Mouse (Mus musculus) brown adipose tissue, adult 24 weeks (tissue): ENCODE data around the gene Synj2. TPM values are rescaled to one million over a fixed set of nuclear protein-coding genes. Genes with fewer than 3 reads are reported as not detected.
A peak's percentile ranks its signal among the peaks of the same experiment; 100 is the strongest.

Experiments
- H3K27ac ChIP-seq: fragments of 200-500 bp; replicated peaks from 2 replicates; pipeline ENCODE4 v1.5.1; 2012; ENCODE audit warnings: low read depth, mild to moderate bottlenecking, low read length
- H3K4me1 ChIP-seq: fragments of 200-500 bp; 2 replicates; pipeline ENCODE4 v1.6.1; 2012; ENCODE audit warnings: low read length, mixed read lengths; ENCODE audit not compliant: control insufficient read depth, insufficient read depth, insufficient read length
- H3K4me3 ChIP-seq: fragments of 200-500 bp; 2 replicates; pipeline ENCODE4 v1.5.1; 2012; ENCODE audit warnings: low read depth, mild to moderate bottlenecking, low read length, moderate library complexity; ENCODE audit not compliant: insufficient read depth
- polyA plus RNA-seq: library from polyadenylated mRNA; stranded (reverse); fragments of >200 nt; gene quantifications from 2 replicates; pipeline ENCODE4 v1.2.4, GENCODE M21; 2012; ENCODE audit not compliant: missing spikeins, insufficient read depth, insufficient read length

The Synj2 gene
- polyA plus RNA-seq, 1 experiment, result 8.3 TPM

DNA sequence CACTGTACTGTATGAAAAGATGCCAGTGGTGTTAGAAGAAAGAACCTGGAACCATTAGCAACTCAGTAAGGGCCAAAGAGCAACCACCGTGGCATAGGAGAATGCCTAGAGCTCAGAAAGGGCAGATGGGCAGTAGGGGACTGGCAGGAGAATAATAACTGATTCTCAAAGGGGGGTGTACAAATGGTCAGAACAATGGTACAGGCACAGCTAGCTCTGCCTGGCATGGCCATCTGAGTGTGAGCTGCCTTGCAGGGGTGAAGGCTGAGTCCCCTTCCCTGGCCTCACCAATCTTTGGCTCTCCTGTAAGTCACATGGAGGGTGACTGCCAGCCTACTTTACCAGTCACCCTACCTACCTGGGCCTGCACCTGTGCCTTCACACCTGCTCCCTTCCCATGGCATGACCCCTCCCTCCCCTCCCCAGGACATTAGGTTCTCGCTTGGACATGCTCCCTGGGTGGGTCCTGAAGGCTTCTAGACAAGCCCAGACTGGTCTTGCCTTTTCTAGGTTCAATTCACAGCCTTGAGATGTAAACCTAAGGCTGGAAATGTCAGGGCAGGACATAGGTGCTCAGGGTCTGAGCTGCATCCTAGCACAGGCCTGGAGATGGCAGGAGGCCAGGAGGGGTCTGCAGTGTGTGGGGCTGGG is 15.4 kb downstream of the Synj2 start:
- no peaks in the 10 kb centered on the region; the same call in 1 of the 2 replicates for H3K4me1 ChIP-seq
- H3K27ac ChIP-seq, result no peak overlapping the region
- no peak overlapping the region for H3K4me3 ChIP-seq

DNA sequence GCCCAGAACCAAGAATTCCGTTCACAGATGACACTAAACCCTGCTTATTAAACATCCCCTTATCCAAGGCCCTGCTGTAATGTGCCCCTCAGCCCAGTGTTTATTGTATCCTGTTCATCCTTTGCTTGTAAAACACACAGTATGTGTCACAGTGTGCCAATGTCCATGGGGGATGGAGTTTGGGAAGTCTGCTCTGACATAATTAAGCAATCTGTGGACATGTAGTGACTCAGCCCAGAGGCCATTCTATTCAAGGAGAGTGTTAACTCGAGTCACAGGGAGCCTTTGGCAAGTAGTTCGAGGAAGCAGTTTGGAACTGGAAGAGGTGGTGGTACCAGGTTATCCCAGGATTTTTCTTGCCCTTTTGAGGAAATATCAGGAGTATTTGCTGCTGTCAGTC is 16.0 kb downstream of the Synj2 start:
- Histone ChIP-seq H3K4me3 (no peak overlapping the region), H3K4me1 (no peaks in the 10 kb centered on the region; the same call in 1 of the 2 replicates), H3K27ac (no peak overlapping the region)

DNA sequence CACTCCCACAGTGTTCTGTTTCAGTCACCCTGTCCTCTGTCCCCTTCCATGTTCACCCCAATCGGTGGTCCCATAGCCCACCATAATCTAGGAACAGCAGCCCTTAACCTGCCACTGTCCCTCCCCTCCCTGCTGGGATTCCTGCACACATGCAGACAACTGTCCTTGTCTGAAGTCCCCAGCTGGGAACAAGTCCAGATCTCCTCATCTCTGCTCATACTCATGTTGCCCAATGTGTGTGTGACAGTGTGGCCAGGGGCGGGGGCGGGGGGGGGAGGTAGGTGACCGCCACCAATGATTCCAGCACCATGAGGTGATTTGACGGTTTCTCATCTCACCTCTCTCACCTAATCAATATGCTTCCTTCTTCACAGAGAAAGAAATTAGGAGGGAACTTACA is 17.1 kb downstream of the Synj2 start:
- Histone ChIP-seq H3K4me3 (no peak overlapping the region), H3K4me1 (no peaks in the 10 kb centered on the region; the same call in 1 of the 2 replicates), H3K27ac (no peak overlapping the region)

DNA sequence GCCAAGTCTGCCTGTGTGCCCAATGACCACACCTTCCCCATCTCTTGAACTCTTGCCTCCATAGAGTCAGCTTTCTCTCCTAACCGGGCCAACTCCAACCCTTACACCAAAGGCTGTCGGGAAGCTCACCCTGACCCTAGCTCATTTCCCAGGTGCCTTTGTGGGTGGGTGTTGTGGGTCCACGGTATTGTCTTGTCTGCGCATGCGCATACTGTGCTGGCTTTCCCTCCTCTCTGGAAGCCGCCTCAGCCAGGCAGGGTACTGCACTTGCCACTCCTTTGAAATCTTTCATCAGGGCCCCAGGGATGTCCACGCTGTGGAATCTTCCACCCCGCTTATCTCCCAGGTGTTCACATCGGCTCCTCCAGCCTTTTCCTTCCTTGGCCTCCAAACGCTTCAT is 17.6 kb downstream of the Synj2 start:
- no peak overlapping the region for H3K27ac ChIP-seq
- H3K4me3 ChIP-seq, result no peak overlapping the region
- no peaks in the 10 kb centered on the region; the same call in 1 of the 2 replicates for H3K4me1 ChIP-seq

DNA sequence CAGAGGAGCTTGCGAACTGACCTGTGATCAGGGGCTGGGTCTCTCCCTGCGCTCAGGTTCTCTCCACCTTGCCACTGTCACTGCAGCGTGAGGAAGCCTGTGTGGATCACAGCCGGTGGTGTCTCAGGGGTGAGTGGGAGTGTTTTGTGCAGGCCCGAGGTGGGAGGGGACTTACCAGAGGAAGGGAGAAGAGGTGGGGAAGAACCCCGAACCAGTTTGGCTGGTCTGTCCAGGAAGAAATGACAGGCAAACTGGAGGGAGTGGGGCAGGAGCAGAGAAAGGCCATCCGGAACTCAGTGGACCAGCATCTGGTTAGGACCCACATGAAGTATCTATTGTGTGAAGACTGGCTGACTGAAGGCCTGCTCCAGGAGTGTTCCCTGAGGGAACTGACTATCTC is 18.0 kb downstream of the Synj2 start:
- H3K27ac ChIP-seq, result no peak overlapping the region
- H3K4me1 ChIP-seq, result no peaks in the 10 kb centered on the region; the same call in 1 of the 2 replicates
- H3K4me3 ChIP-seq, result no peak overlapping the region

DNA sequence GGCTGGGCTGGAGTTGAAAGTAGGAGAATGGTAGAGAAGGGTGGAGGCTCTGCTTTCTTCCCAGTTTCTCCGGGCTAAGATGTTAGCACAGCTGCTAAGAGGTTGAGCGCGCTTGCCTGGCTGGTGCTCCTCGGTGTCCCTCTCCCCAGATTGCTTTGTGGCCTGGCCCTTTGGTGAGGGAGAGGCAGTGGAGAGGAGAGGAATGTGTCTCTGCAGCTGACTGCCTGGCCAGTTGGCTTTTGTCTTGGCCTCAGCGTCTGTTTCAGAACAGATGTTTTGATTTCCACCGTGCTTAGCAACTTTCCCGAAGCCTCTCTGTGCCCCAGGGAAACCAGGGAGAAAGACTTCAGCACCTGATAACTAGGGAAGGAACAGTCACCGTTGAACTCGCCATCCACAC is 18.7 kb downstream of the Synj2 start:
- no peaks in the 10 kb centered on the region; the same call in 1 of the 2 replicates for H3K4me1 ChIP-seq
- no peak overlapping the region for H3K27ac ChIP-seq
- H3K4me3 ChIP-seq, result no peak overlapping the region

DNA sequence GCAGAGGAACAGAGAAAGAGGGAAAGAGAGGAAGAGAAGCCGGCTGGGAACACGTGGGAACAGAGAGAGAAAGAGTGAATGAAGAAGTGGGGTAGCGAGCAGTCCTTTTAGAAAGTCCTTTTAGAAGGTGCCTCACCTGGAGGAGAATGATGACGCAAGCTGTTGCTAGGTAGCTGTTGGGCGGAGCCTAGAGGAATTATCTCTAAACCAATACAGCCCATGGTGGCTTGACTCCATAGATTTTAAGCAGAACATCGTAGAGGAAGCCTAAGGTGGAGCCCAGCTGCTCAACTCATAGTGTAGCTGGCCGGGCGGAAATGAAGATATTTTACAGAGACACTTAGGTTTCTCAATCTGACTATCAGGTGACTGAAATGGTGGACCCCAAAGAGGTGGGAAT is 22.7 kb downstream of the Synj2 start:
- H3K27ac ChIP-seq, result no peak overlapping the region
- no peak overlapping the region for H3K4me3 ChIP-seq
- H3K4me1 ChIP-seq, result no peaks in the 10 kb centered on the region; the same call in 1 of the 2 replicates

DNA sequence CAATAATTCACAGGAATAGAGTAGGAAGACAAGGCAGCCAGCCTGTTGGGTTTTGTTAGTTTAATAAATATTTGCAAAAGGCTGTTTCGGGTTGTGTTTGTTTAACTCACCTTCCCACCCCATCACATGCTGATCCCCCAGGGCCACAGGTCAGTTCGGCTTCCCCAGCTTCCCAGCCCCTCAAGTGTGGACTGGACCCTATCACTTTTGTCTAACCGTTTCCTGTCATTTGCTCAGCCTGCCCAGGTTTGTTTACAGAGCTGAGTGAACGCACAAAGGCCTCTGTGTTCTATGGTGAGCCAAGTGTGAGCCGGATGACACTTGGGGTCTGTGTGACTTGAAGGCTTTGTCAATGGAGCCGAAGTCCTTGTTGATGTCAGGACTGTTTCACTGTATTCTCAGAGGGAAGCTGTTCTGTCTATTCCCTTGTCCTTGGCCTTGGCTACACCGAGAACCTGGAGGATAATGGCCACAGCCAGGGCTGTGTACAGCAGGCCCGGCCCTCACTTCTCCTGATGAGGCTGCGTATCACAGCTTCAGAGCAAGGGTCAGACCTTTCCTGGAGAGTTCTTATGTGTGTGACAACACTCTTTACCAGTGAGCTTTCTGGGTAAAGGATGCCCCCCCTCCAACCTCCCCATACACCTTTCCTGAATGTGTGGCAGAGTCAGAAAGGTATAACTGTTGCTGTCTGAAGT is 24.2 kb downstream of the Synj2 start:
- H3K4me1 ChIP-seq, result no peaks in the 10 kb centered on the region
- H3K4me3 ChIP-seq, result no peak overlapping the region
- no peak overlapping the region for H3K27ac ChIP-seq

DNA sequence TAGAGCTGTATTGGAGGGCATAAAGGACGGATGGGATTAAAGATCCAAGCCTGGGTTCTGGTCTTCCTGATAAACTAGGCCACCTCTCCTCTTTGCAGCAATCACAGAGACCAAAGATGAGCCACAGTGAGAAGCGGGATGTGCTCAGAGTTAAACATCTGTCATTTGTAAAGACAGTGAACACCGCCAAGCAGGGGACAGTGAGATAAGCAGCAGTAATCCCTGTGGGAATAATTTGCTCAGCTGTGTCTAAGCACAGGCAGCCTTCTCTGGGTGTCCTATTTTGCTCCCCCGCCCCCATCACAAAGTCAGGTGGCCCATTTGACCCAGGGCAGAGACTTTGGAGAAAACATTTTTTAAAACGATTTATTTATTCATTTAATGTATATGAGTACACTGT is 25.6 kb downstream of the Synj2 start:
- H3K4me1 ChIP-seq, result no peaks in the 10 kb centered on the region
- no peak overlapping the region for H3K27ac ChIP-seq
- H3K4me3 ChIP-seq, result no peak overlapping the region

DNA sequence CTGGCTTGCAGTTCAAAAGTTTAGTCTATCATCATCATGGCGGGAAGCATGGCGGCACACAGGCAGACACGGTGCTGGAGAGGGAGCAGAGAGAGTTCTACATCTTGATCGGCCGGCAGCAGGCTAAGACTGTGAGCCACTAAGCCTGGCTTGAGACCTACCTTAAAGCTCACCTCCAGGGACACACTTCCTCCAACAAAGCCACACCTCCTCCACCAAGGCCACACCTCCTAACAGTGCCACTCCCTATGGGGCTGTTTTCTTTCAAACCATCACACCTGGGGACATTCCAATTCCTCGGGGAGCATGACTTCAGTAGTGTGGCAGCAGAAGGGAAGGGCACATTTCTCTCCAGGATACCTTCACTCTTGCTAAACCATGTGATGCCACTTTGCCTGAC is 27.5 kb downstream of the Synj2 start:
- no peak overlapping the region for H3K4me3 ChIP-seq
- H3K4me1 ChIP-seq, result no peaks in the 10 kb centered on the region
- no peak overlapping the region for H3K27ac ChIP-seq

DNA sequence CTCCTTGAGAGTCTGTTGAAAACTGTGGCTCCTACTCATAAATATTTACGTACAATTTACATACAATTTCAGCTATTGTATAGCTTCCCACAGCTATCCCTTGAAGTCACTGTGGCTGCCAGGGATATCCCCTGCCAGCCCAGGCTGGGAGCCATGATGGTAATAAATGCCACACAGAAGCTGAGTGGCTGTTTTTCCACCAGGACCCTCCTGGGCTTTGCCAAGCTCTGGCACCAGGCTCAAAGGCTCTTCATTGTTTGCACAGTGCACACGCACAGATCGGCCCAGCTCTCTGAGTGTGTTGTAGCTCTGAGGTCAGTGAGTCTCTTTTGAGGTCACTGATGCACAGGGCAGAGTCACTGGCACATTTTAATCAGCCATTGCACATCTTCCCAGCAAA is 28.2 kb downstream of the Synj2 start:
- H3K27ac ChIP-seq, result no peak overlapping the region
- H3K4me3 ChIP-seq, result no peak overlapping the region
- no peaks in the 10 kb centered on the region for H3K4me1 ChIP-seq

DNA sequence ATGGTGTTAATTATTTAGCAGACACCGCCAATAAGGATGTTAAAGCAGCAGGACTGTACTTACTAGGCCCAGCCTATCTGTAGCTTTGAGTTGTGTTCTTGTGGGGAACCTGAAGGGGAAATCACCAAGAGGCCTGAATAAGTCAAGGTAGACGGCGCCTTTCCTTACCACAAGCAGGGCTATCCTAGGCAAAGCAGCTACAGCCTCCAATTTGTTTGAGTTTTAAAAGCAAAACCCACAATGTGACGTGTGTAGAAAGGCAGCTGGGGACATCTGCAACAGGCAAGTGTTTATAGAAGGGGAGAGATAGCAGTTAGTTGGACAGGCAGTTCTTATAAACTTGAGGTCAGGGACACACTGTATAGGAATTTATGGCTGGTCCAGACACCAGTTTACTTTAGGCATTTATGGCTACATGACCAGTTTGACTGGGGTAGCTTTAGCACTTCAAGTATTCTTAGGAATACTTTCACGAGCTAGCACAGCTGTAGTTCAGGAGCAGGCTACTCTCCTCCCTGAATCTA is 29.3 kb downstream of the Synj2 start:
- Histone ChIP-seq H3K27ac (no peak overlapping the region), H3K4me3 (no peak overlapping the region), H3K4me1 (peaks cover 3% of the 10 kb centered on the region; the same call in 1 of the 2 replicates)

DNA sequence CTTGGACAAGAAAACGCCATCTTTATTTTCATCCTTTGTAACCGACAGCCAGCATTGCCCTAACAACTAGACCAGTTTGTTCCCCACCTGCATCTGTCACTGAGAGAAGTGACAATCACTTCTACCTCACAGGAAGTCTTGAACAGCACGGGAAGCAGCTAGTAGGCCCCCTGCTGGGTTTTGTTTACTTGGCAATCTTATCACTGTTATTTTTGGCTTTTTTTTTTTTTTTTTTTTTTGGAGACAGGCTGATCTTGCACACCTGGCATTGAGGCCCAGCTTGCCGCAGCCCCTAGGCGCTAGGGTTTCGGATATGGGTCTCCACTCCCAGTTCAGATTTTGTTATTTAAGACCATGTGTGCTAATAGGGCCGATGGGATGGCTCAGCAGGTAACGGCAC is 32.5 kb downstream of the Synj2 start:
- Histone ChIP-seq H3K4me3 (no peak overlapping the region), H3K27ac (no peak overlapping the region), H3K4me1 (peaks cover 14% of the 10 kb centered on the region)

DNA sequence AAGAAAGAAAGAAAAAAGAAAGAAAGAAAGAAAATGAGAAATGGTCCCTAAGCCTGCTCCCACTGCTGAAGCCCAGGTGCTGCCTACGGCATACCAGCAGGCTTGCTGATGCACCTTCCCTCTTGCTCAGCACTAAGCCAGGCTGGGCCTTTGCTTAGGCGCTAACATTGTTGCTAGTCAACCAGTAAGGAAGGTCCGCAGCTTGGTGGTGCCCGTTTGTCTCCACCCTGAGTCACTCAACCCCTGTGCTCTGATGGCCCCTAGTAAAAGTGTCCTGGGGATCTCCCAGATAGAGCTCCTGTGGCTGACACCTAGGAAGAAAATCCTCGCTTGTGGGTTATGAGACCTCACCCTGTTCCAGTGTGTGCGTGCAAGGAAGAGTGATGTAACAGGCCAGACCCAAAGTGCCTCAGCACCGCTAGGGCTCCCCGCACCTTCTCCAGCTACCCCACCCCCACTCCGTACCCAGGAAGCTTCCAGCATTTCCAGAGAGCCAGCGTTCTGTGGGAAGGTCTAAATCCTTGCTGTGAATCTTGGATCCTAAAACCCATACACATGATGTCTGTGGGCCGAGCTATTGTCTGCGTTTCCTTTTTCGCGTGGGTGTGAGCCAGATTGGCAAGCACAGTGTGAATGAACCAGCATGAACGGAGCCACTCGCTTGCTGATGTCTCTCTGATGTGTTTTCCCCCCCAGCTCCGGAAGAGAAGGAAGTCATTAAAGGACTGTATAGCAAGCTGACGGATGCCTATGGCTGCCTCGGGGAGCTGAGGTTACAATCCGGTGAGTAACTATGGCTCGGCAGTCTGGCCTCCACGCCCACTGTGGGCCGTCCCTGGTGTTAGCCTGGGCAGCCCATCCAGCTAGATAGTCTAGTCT is 34.3 kb downstream of the Synj2 start:
- H3K4me3 ChIP-seq, result peak overlapping the region; percentile 52
- H3K4me1 ChIP-seq, result peaks cover 22% of the 10 kb centered on the region
- peak overlapping the region; percentile 93 for H3K27ac ChIP-seq
